Mouse (Mus musculus) gastrocnemius, postnatal 10 days (tissue): ENCODE measurements around the gene Pibf1. TPM values are rescaled to one million over a fixed set of nuclear protein-coding genes. Genes with fewer than 3 reads are reported as not detected.

Experiments
- DNase-seq: peaks from one replicate; pipeline ENCODE4 v3.0.0; 2021; ENCODE audit warnings: mixed read lengths
- total RNA-seq, 2 experiments: library from RNA; stranded (reverse); gene quantifications; 2 replicates each; pipeline ENCODE4 v1.2.3; 2021

The Pibf1 gene
- total RNA-seq, 2 experiments from 2014 or later: 10.0 to 13.1 TPM

DNA sequence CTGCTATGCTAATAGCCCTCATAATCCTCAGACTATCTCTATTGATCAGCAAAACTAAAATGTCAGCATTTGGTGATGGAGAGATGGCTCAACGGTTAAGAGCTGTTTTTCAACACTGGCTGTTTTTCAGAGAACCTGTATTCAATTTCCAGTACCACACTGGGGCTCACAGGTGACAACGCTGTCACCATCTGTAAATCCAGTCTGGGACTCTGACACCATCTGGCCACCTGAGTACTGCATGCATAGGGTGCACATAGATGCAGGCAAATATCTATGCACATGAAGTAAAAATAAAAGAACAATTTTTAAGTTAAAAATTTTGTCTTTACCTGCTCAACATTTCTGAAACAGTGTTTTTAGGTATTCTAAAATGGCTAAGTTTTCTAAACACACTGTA, 40.8 kb downstream of the Pibf1 start:
- no peak for DNase-seq

DNA sequence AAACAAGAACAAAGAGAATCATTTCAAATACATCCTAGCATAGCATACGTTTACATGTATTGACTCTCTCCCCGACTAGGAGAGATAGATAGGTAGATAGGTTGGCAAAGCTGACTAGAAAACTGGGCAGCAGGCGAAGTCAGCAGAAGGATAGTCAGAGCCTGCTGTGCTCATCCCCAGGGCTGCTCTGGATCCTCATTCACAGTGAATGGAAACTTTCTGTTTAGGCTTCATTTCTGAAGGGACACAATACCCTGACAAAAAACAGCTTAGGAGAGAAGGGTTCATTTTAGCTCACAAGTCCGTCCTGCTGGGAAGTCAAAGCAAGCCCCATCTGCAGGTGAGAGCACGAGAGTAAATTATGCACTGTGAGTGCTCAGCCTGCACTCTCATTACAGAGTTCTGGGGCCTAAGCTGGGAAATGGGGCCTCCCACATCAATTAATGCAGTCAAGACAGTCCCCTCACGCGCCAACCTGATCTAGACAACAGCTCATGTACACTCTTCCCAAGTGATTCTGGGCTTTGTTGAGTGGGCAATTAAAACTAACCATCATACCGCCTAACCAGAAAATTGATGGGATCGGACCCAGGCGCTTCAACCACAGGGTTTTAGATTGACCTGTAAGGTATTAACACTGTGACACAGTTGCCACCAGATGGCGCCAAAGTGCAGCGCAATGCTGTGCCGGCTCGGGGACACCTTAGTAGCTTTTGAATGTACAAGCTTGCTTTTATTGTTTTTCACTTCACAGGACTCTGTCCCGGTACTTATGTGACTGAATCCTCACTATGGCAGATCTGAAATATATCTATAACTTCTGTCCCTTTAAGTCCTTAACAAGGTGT, 42.8 kb downstream of the Pibf1 start:
- peak; percentile 91 for DNase-seq

DNA sequence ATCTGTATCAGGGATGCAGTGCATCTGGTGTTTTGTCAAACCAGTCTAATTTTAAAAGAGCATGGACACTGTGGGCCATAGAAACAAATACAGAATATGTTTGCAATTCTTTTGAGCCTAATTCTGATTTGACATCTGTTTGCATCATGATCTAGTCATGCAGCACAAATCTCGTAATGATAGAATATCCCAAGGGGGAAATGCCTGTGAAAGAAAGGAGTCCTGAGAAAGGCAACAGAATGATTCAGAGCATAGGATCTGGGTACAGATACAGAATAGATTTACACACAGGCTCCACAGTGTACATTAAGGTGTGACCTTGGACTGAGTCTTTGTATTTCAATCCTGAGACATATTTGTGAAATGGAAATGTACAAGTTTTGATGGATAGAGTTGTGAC, 47.6 kb downstream of the Pibf1 start:
- DNase-seq: no peak

DNA sequence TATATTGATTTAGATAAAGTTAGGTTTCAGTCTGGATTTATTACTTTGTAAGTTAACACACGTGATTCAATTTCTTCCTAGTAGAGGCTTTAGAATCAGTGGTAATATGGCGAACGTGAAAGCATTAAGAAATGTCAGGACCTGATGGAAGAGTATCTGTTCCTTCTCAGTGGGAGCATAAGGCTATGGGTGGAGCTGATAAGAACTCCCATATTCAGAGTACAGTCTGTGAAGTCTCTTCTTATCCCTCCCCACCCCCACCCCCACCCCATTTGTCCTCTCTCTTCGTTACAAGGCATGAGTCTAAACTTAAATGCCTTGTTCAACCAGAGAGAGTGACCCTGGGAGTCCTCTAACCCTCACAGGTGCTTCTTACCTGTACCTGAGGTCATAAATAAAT, 53.5 kb downstream of the Pibf1 start:
- no peak for DNase-seq

DNA sequence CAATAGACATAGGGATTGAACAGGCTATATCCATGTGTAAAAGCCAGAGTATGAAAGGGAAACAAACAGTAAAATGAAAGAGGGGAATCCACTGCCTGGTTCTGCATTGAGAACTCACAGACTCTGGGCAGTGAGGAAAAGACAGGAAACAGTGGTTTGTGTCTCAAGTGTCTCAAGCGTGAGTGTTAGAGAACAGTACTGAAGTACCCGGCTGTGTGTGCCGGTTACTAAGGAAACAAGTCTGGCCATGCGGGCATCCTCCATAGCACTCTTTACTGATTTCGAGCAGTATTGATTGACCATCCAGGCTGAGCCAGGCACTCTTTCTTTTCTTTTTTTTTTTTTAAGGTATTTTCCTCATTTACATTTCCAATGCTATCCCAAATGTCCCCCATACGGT, 60.7 kb downstream of the Pibf1 start:
- DNase-seq: no peak

DNA sequence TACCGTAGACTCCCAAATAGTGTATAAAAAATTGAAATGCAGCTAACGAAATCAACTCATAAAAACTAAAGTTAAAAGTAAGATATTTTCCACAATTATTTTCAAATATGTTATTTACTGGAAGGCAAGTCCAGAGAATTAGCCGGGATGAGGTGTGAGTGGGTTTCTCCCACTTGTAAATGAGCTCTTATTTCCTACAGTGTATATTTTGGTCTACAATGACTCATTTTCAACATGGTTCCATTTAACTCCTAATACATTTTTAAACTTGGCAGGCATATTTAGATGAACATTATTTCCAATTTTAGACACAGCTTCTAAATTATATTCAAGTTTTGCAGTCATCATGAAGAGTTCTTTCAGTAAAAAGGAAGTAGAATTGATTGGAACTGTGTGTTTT, 63.8 kb downstream of the Pibf1 start:
- DNase-seq: no peak

DNA sequence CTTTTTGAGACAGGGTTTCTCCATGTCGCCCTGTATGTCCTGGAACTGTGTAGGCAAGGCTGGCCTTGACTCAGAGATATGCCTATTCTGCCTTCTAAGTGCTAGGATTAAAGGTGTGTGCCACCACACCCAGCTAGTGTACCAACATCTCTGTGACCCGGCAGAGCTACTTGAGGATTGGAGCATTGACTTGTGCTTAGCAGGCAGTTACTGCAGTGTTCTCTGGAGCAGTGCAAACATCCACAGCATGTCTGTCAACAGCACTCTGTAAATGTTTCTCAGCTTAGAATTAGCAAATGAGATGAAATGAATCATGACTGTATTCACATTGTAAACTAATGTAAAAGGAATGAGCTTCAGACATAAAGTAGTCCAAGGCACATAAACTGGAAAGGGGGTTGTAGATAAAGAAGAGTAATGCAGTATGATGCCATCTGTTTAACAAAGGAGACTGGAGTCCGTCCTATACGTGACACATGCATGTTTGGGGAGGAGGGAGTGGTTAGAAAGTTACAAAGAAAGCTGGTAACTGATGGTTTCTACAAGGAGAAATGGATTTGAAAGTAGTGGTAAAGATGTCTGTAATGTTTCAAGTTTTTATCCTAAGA, 75.0 kb downstream of the Pibf1 start:
- DNase-seq: no peak

DNA sequence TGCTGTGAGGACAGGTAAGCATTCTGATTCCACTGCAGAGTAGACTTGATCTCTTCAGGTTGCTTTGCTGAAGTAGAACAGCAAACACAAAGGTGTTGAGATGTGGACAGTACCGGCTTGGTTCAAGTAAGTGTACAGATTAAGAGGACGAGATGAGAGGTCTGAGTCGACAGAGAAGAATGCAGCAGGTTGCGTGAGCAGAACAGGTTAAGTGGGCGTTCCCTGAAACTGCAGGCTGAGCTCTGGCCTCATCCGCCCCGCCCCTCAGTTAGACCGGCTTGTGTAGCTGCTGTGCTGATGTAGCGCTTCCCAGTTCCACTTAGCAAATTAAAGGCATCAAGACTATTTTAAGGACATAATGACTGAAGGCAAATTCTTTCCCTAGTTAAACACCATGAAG, 77.3 kb downstream of the Pibf1 start:
- DNase-seq: no peak

DNA sequence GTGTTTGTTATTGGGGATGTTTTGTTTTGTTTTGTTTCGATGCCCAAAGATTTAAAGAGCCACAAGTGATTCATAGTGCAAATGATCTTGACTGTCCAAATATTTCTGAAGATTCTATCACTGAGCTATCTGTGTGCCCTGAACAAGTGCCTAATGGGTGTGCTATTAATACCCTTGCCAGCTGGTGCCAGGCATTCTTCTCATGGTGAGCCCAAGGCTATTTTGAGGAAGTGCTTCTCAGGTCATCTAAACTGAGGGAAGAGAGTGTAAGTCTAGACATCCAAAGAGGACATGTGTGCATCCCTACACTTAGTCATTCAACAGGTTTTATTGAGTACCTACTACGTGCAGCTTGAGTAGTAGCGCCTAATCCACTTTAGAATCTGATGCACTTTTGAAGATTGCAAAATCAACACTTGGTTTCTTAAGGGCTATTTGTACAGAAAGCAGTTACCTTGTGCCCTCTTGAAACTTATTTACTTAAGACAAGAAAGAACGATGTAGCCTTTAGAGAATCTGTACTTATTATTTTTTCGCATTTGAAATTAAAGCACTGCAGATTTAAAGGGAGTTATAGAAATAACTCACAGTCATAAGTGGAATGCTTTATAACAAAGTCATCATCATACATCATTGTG, 91.0 kb downstream of the Pibf1 start:
- peak; percentile 16 for DNase-seq

DNA sequence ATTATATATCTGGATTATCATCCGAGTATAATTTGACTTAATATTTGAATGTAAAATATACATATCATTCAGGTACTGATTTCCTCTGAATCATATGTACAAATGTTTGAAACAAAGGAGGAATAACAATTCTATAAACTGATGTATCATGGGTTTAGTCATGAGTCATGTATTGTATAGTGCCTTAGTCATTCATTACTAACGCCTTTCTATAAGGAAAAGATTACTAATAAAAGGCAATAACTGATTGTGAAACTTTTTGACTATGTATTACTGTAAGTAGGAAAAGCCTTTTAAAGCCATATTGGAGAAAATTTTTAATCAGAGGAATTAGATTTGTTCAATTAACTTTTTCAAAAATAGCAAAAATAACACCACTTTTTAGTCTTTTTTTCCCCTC, 106.6 kb downstream of the Pibf1 start:
- no peak for DNase-seq

DNA sequence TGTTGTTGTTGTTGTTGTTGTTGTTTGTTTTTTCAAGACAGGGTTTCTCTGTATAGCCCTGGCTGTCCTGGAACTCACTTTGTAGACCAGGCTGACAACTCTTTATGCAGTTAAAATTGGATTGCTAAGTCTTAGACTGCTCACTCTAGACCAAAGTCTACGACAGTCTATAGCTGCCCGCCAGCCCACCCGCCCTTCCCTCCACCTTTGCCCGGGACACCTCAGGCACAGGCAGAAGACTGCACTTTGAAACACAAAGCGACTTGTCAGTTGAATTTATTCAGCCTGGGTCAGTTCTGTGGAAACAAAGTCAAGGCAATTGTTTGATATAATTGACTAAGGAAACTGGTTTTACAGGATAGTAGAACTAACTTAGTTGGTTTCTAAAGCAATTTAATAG, 107.4 kb downstream of the Pibf1 start:
- no peak for DNase-seq

DNA sequence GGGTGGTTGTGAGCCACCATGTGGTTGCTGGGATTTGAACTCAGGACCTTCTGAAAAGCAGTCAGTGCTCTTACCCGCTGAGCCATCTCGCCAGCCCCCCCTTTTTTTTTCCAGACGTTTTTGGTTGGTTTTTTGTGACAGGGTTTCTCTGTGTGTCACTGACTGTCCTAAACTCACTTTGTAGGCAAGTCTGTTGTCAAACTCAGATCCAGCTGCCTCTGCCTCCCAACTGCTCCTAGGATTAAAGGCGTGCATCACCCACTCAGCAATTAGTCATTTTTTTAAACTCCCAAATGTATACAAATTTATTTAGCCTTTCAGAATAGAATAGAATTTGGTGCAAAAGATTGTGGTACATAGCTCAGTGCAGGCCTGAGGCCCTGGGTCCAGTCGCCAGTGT, 111.2 kb downstream of the Pibf1 start:
- no peak for DNase-seq

DNA sequence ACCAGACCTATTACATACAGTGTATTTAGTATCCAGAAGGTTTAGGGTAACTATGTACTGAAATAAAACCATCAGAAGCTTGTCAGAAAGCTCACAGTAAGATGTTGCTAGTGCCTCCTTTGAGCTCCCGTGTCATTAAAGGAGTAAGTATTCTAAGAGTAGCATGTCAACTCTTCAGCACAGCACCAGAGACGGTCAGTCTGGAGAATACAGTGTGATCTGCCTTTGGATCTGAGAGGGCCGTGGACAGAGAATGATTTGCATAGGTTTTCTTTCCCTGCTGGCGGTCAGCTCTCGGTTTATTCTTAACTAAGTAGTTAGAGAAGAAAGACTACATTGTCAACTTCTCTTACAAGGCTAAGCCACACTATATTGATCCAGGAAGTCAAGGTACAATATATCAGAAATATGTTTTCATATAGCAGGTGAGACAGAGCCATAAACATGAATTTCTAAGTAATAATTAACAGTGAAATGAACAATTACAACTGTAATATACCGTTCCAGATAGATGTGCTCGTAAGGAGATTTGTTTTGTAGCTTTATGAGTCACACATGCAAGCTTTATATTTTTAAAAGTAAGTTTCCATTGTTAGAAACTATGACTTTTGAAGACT, 119.3 kb downstream of the Pibf1 start:
- no peak for DNase-seq

DNA sequence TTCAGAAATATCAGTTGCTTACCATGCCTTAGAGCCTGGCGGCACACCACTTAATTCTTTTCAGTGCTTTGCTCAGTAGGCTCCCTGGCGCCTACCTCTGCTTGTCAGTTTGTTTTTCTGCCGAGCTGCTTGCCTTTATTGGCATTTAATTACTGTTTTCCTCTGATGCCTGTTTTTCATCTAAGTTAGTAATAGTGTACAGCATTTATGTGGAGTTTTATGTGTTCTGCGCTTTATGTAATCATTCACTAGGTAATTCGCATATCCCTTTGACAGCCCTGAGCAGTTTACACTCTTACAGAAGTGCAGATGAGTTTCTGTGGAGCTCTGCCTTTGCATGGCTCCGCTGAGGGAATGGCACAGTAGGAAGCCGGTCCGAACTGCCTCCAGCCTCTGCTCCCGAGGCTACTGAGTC, 120.5 kb downstream of the Pibf1 start:
- DNase-seq: no peak

DNA sequence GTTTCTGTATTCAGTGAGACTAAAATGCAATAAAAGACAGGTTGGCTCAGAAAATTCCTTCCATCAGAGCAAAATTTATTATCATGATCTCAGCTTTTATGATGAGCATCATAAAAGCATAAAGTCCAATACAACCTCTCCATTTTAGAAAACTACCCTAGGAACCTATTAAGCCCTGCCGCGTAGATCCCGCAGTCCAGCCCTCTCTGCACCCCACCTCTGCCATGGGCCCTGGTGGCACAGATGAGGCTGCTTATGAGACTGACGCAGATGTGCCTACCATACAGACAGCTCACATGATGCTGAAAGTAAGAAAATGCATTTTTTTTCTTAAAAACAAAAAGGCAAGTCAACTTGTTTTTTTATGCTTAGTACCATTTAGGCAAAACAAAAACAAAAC, 126.7 kb downstream of the Pibf1 start:
- DNase-seq: no peak

DNA sequence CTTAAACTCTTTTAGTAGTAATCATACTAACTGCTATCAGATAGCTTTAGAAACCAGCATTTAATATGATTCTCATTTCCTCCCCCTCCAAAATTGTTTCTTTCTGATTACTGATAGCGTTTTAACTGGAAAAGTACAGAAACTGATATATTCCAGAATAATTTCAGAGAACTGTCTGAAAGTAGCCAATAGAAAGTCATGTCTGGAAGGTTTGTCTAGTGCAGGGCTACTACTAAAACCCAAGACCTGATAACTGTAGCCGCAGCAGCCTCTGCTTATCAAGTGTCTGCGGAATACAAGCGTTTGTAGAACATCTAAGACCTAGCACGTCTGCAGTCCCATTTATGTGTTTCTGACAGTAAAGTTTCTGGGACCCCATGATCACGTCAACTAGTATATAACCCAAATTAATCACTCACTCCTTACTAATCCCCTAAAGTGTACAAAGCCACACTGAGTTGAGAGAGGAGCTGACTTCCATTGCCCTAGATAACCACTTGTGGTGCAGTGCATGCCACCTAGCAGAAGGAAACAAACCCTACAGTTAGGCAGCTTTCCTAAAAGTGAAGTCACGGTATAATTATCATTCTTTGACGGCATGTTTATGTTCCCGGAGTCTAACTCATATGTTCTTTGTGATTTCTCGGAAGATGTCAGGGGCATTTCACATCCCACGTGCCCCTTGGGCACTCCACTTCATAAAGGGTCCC, 130.0 kb downstream of the Pibf1 start:
- DNase-seq: no peak

DNA sequence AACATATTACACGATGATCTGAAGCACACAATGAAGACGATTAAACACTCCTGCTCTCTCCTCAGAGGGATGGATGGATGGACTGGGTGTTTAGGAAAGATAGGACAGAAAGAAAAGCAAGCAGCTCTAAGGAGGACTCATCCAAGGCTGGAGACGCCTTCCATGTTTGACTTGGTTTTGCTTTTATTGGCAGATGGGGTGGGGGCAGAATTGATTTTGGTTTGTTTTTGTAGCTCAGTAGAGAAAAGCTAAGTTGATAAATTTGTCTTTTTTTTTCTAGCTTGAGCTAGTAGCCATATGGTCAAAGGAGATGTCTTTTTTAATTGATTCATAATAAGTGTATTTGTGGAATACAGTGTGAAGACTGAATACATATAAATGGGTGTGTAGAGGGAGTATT, 133.8 kb downstream of the Pibf1 start:
- no peak for DNase-seq

DNA sequence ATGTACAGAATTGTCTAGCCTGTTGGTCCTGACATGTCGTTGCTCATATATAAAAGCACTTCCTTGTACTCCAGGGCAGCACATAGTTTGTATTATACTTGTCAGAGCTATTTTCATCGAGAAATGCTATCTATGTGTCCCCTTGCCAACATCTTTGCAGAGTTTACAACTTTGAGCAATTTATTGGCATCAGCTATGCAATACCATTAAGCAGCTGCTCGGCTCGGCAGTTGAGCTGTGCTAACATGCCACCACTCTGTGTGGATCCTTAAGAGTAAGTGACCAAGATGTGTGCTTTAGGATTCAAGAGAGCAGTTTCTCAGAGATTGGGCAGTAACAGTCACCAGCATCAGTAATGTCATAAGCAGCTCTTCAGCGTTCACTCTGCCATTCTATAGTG, 137.9 kb downstream of the Pibf1 start:
- DNase-seq: no peak

DNA sequence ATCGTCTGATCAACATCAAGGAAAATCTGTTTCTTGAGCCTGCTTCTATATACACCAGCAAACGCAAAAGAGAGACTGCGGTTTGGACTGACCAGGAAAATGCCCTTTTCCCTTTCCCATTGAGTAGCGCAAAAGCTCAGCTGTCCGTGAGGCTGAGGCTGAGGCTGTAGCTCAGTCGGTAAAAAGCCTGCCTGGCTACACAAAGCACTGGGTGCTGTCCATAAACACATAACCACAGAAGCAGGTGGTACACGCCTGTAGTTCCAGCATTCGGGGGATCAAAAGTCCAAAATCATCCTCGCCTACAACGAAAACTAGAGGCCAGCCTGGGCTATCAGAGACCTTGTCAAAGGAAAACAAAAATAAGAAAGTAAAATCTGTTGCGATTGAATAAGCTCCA, 141.3 kb downstream of the Pibf1 start:
- DNase-seq: no peak

DNA sequence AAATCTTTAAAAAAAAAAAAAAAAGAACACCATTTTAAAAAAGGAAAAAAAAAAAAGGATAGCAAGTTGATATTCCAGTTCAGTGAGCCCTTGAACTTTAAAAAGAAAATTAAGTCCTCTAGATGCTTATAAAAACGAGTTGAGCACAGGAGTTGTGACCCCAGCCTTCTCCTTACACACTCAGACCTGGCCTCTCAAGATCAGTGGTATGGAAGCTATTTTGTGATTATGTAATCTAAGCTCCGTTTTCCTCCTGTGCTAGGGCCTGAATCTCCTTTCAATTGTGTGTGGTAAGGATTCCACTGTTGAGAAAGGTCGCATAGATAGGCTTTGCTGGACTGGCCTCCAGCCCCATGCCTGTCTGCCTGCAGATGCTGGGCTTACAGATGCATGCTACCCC, 145.3 kb downstream of the Pibf1 start:
- DNase-seq: no peak

DNA sequence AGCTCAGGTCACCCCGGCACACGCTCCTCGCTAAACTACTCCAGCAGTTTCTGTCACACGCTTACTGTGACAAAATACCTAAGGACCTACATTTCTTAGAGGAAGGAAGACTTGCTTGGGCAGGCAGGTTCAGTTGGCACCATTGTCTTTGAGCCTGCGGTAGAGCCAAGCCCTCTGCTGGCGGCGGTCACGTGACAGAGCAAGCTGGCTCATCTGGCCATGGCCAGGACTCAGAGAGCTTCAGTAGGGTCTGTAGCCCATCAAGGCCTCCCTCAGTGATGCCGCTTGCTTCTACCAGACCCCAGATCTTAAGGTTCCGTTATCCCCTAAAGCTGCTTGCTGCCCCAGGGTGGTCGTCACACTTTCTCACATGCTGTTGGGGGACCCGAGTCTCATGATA, 162.8 kb downstream of the Pibf1 start:
- DNase-seq: no peak

DNA sequence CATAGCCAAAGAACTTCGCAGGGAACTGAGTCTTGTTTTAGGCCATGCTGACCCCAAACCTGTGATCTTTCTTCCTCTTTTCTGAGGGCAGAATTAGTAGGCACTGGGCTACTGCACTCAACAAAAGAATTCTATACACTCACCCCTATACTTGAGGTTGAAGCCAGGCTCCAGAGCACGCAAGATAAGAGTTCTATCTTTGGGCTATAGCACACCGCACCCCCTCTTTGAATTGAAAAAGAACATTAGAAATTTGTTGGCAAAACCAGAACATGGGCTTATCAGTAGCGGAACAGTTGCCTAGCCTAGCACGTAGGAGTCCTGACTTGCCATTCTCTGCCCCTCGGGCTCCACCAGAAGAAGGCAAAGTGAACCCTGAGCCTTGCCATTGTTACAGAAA, 164.6 kb downstream of the Pibf1 start:
- no peak for DNase-seq

DNA sequence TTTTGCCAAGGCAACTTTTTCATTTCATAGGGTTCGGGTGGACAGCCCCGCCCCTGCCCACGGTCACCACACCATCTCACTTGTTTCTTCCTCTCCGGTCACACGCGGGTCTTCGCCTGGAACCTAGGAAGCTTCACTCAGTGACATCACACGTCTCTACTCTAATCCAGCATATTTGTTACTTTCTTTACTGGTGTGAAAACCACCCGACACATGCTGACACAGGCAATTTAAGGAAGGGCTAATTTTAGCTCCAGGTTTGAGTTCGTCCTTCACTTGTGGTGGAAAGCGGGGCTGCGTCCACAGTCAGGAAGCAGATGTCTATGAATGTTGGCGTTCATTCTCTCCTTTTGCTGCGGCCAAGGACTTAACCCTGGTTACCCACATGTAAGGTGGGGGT, 166.6 kb downstream of the Pibf1 start:
- DNase-seq: no peak
